Mouse (Mus musculus) layer of hippocampus, postnatal 25 days (tissue): ENCODE results near the gene Ipo11. TPM values are rescaled to one million over a fixed set of nuclear protein-coding genes. Genes with fewer than 3 reads are reported as not detected.

Experiments
- DNase-seq, 2 experiments: peaks; one replicate each; pipeline ENCODE4 v3.0.0; 2022; ENCODE audit warnings: mixed read lengths in 2 of 2, low spot score in 1 of 2; ENCODE audit errors: extremely low spot score in 1 of 2
- total RNA-seq, 2 experiments: library from RNA; stranded (reverse); gene quantifications; 2 replicates each; pipeline ENCODE4 v1.2.3; 2021

Gene Ipo11
- total RNA-seq, 2 experiments from 2014 or later, result 59.6 to 67.9 TPM

GRCm38 (mm10) chr13:106823121-106823874 lies 113.5 kb downstream of the Ipo11 start:
- no peak for DNase-seq

GRCm38 (mm10) chr13:106820149-106820548 lies 116.6 kb downstream of the Ipo11 start:
- DNase-seq, result no peak

GRCm38 (mm10) chr13:106819749-106820148 lies 117.0 kb downstream of the Ipo11 start:
- DNase-seq, result no peak

GRCm38 (mm10) chr13:106817066-106817465 lies 119.7 kb downstream of the Ipo11 start:
- DNase-seq, result no peak

- DNase-seq, result no peak
These were observed 123.2 kb downstream of the Ipo11 start for GRCm38 (mm10) chr13:106813519-106813918.

GRCm38 (mm10) chr13:106813087-106813486 lies 123.7 kb downstream of the Ipo11 start:
- no peak for DNase-seq

- DNase-seq, result peak in 1 of 2 experiments; percentile 45
These were observed 126.6 kb downstream of the Ipo11 start for GRCm38 (mm10) chr13:106810156-106810555.

GRCm38 (mm10) chr13:106808821-106809220 lies 127.9 kb downstream of the Ipo11 start:
- no peak for DNase-seq

GRCm38 (mm10) chr13:106808315-106808714 lies 128.4 kb downstream of the Ipo11 start:
- DNase-seq, result no peak

- no peak for DNase-seq
These were observed 129.5 kb downstream of the Ipo11 start for GRCm38 (mm10) chr13:106807303-106807702.

- DNase-seq, result no peak
These were observed 131.6 kb downstream of the Ipo11 start for GRCm38 (mm10) chr13:106805146-106805545.

GRCm38 (mm10) chr13:106798026-106798425 lies 138.7 kb downstream of the Ipo11 start:
- DNase-seq, result no peak

GRCm38 (mm10) chr13:106788817-106789216 lies 147.9 kb downstream of the Ipo11 start:
- DNase-seq, result no peak

GRCm38 (mm10) chr13:106768807-106769206 lies 168.0 kb downstream of the Ipo11 start:
- DNase-seq, result no peak

- no peak for DNase-seq
These were observed 174.1 kb downstream of the Ipo11 start for GRCm38 (mm10) chr13:106762611-106763010.

GRCm38 (mm10) chr13:106761661-106762060 lies 175.1 kb downstream of the Ipo11 start:
- DNase-seq, result no peak

GRCm38 (mm10) chr13:106760232-106760875 lies 176.4 kb downstream of the Ipo11 start:
- DNase-seq, result no peak

- DNase-seq, result no peak
These were observed 180.9 kb downstream of the Ipo11 start for GRCm38 (mm10) chr13:106755892-106756291.

GRCm38 (mm10) chr13:106754216-106754615 lies 182.5 kb downstream of the Ipo11 start:
- DNase-seq, result no peak

GRCm38 (mm10) chr13:106751951-106752350 lies 184.8 kb downstream of the Ipo11 start:
- no peak for DNase-seq

- no peak for DNase-seq
These were observed 189.9 kb downstream of the Ipo11 start for GRCm38 (mm10) chr13:106746823-106747222.

- no peak for DNase-seq
These were observed 191.6 kb downstream of the Ipo11 start for GRCm38 (mm10) chr13:106745201-106745600.
